Mouse (Mus musculus) embryonic fibroblast, embryonic 13.5 days (primary cell): ENCODE results near the gene Col4a4.

ENCODE experiments used
- CTCF ChIP-seq: IDR thresholded peaks from 2 replicates; pipeline ENCODE4 v1.5.1; 2011; ENCODE audit warnings: mild to moderate bottlenecking, control low read depth, low read length, moderate library complexity, borderline replicate concordance; ENCODE audit not compliant: insufficient read depth
- POLR2A ChIP-seq: IDR thresholded peaks from 2 replicates; pipeline ENCODE4 v1.6.1; 2011; ENCODE audit warnings: low read depth, mild to moderate bottlenecking, control low read depth, low read length, moderate library complexity

DNA sequence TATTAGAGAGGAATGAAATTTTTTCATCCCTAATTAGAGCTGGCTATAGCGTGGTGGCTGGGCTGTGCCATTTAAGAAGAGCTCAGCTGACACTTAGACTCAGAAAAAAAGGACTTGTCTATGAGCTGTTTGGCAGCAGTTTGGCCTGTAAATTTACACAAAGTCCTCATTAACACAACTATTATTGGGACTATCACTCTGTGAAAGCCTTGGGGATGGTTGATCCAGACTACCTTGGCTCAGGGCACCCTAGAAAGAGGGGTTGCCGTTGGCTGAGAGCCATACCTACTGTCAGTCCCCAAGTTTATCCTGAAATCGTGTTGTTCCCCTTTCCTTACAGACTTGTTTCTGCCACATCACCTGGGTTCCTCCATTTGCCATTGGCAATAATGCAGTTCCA, 178.9 kb downstream of the Col4a4 start:
- TF ChIP-seq POLR2A (no peak), CTCF (no peak)
